Mouse (Mus musculus): ENCODE measurements around the gene Sergef. TPM values are rescaled to one million over a fixed set of nuclear protein-coding genes. Genes with fewer than 3 reads are reported as not detected.

Sergef gene
- polyA plus RNA-seq, 1 experiment from 2014 or later, result 13.3 TPM

GRCm38 (mm10) chr7:46447473-46448165, 192.0 kb downstream of the Sergef start:
- Histone ChIP-seq H3K4me1 (replicated peaks; ENCODE audit: control insufficient read depth, insufficient read depth, low read length) (no peaks in the 10 kb centered on the region), H3K36me3 (ENCODE audit: control insufficient read depth, insufficient read depth, low read length) (no peaks in the 10 kb centered on the region), H3K27me3 (ENCODE audit: control insufficient read depth, insufficient read depth, low read depth, low read length) (no peaks in the 10 kb centered on the region), H3K4me3 (ENCODE audit: low read length) (no peak overlapping the region), H3K27ac (ENCODE audit: low read length) (no peak overlapping the region), H3K4me2 (ENCODE audit: low read depth, low read length) (no peak overlapping the region), H3K9me3 (ENCODE audit: control insufficient read depth, low read length) (no peaks in the 10 kb centered on the region), H3K9ac (ENCODE audit: low read length) (no peak overlapping the region)
- 44% methylated on average over 9 of the region's 9 CpGs for WGBS
- ATAC-seq (ENCODE audit: low read depth), result no peak

GRCm38 (mm10) chr7:46445896-46446295, 193.7 kb downstream of the Sergef start:
- Histone ChIP-seq H3K9ac (ENCODE audit: low read length) (no peak overlapping the region), H3K9me3 (ENCODE audit: control insufficient read depth, low read length) (no peaks in the 10 kb centered on the region), H3K27ac (ENCODE audit: low read length) (no peak overlapping the region), H3K4me2 (ENCODE audit: low read depth, low read length) (no peak overlapping the region), H3K4me3 (ENCODE audit: low read length) (no peak overlapping the region), H3K4me1 (replicated peaks; ENCODE audit: control insufficient read depth, insufficient read depth, low read length) (no peaks in the 10 kb centered on the region), H3K27me3 (ENCODE audit: control insufficient read depth, insufficient read depth, low read depth, low read length) (no peaks in the 10 kb centered on the region), H3K36me3 (ENCODE audit: control insufficient read depth, insufficient read depth, low read length) (no peaks in the 10 kb centered on the region)
- 56% methylated on average over 6 of the region's 6 CpGs for WGBS
- ATAC-seq (ENCODE audit: low read depth), result no peak

- no peak for ATAC-seq (ENCODE audit: low read depth)
- H3K4me1 ChIP-seq (replicated peaks; ENCODE audit: control insufficient read depth, insufficient read depth, low read length), result no peaks in the 10 kb centered on the region
- no peaks in the 10 kb centered on the region for H3K9me3 ChIP-seq (ENCODE audit: control insufficient read depth, low read length)
- WGBS, result 83% methylated on average over 10 of the region's 10 CpGs
- H3K36me3 ChIP-seq (ENCODE audit: control insufficient read depth, insufficient read depth, low read length), result no peaks in the 10 kb centered on the region
- no peaks in the 10 kb centered on the region for H3K27me3 ChIP-seq (ENCODE audit: control insufficient read depth, insufficient read depth, low read depth, low read length)
- no peak overlapping the region for H3K4me3 ChIP-seq (ENCODE audit: low read length)
- H3K9ac ChIP-seq (ENCODE audit: low read length), result no peak overlapping the region
- no peak overlapping the region for H3K27ac ChIP-seq (ENCODE audit: low read length)
- H3K4me2 ChIP-seq (ENCODE audit: low read depth, low read length), result no peak overlapping the region
These were observed 196.4 kb downstream of the Sergef start for GRCm38 (mm10) chr7:46443163-46443562.

- Histone ChIP-seq H3K4me1 (replicated peaks; ENCODE audit: control insufficient read depth, insufficient read depth, low read length) (no peaks in the 10 kb centered on the region), H3K4me3 (ENCODE audit: low read length) (no peak overlapping the region), H3K27ac (ENCODE audit: low read length) (no peak overlapping the region), H3K27me3 (ENCODE audit: control insufficient read depth, insufficient read depth, low read depth, low read length) (no peaks in the 10 kb centered on the region), H3K4me2 (ENCODE audit: low read depth, low read length) (no peak overlapping the region), H3K9me3 (ENCODE audit: control insufficient read depth, low read length) (no peaks in the 10 kb centered on the region), H3K9ac (ENCODE audit: low read length) (no peak overlapping the region), H3K36me3 (ENCODE audit: control insufficient read depth, insufficient read depth, low read length) (no peaks in the 10 kb centered on the region)
- ATAC-seq (ENCODE audit: low read depth), result no peak
- WGBS, result 67% methylated on average over 9 of the region's 9 CpGs
These were observed 201.0 kb downstream of the Sergef start for GRCm38 (mm10) chr7:46438537-46439141.

GRCm38 (mm10) chr7:46435833-46436232, 203.8 kb downstream of the Sergef start:
- Histone ChIP-seq H3K9me3 (ENCODE audit: control insufficient read depth, low read length) (no peaks in the 10 kb centered on the region), H3K4me2 (ENCODE audit: low read depth, low read length) (no peak overlapping the region), H3K36me3 (ENCODE audit: control insufficient read depth, insufficient read depth, low read length) (no peaks in the 10 kb centered on the region), H3K9ac (ENCODE audit: low read length) (no peak overlapping the region), H3K4me3 (ENCODE audit: low read length) (no peak overlapping the region), H3K27me3 (ENCODE audit: control insufficient read depth, insufficient read depth, low read depth, low read length) (no peaks in the 10 kb centered on the region), H3K4me1 (replicated peaks; ENCODE audit: control insufficient read depth, insufficient read depth, low read length) (no peaks in the 10 kb centered on the region), H3K27ac (ENCODE audit: low read length) (no peak overlapping the region)
- no peak for ATAC-seq (ENCODE audit: low read depth)
- 84% methylated on average over 5 of the region's 5 CpGs for WGBS

GRCm38 (mm10) chr7:46433874-46434273, 205.7 kb downstream of the Sergef start:
- no peak overlapping the region for H3K4me2 ChIP-seq (ENCODE audit: low read depth, low read length)
- no peak overlapping the region for H3K9ac ChIP-seq (ENCODE audit: low read length)
- H3K27ac ChIP-seq (ENCODE audit: low read length), result no peak overlapping the region
- no peaks in the 10 kb centered on the region for H3K36me3 ChIP-seq (ENCODE audit: control insufficient read depth, insufficient read depth, low read length)
- no peak for ATAC-seq (ENCODE audit: low read depth)
- no peaks in the 10 kb centered on the region for H3K4me1 ChIP-seq (replicated peaks; ENCODE audit: control insufficient read depth, insufficient read depth, low read length)
- no peaks in the 10 kb centered on the region for H3K9me3 ChIP-seq (ENCODE audit: control insufficient read depth, low read length)
- H3K27me3 ChIP-seq (ENCODE audit: control insufficient read depth, insufficient read depth, low read depth, low read length), result no peaks in the 10 kb centered on the region
- no peak overlapping the region for H3K4me3 ChIP-seq (ENCODE audit: low read length)
- WGBS, result 63% methylated on average over 5 of the region's 5 CpGs

- Histone ChIP-seq H3K4me3 (ENCODE audit: low read length) (no peak overlapping the region), H3K36me3 (ENCODE audit: control insufficient read depth, insufficient read depth, low read length) (no peaks in the 10 kb centered on the region), H3K9ac (ENCODE audit: low read length) (no peak overlapping the region), H3K9me3 (ENCODE audit: control insufficient read depth, low read length) (no peaks in the 10 kb centered on the region), H3K4me2 (ENCODE audit: low read depth, low read length) (no peak overlapping the region), H3K27me3 (ENCODE audit: control insufficient read depth, insufficient read depth, low read depth, low read length) (no peaks in the 10 kb centered on the region), H3K4me1 (replicated peaks; ENCODE audit: control insufficient read depth, insufficient read depth, low read length) (no peaks in the 10 kb centered on the region), H3K27ac (ENCODE audit: low read length) (no peak overlapping the region)
- no peak for ATAC-seq (ENCODE audit: low read depth)
- WGBS, result 55% methylated on average over 4 of the region's 4 CpGs
These were observed 214.6 kb downstream of the Sergef start for GRCm38 (mm10) chr7:46425012-46425411.

GRCm38 (mm10) chr7:46423951-46424350, 215.7 kb downstream of the Sergef start:
- WGBS, result 62% methylated on average over 3 of the region's 3 CpGs
- no peak overlapping the region for H3K9ac ChIP-seq (ENCODE audit: low read length)
- no peak for ATAC-seq (ENCODE audit: low read depth)

GRCm38 (mm10) chr7:46422764-46423412, 216.7 kb downstream of the Sergef start:
- H3K4me1 ChIP-seq (replicated peaks; ENCODE audit: control insufficient read depth, insufficient read depth, low read length), result no peaks in the 10 kb centered on the region
- ATAC-seq (ENCODE audit: low read depth), result no peak
- WGBS, result 47% methylated on average over 17 of the region's 18 CpGs

More at GRCm38 (mm10) chr7:46423951-46424350, 215.7 kb downstream of the Sergef start:
- no peaks in the 10 kb centered on the region for H3K27me3 ChIP-seq (ENCODE audit: control insufficient read depth, insufficient read depth, low read depth, low read length)
- H3K4me3 ChIP-seq (ENCODE audit: low read length), result no peak overlapping the region
- no peaks in the 10 kb centered on the region for H3K36me3 ChIP-seq (ENCODE audit: control insufficient read depth, insufficient read depth, low read length)
- H3K27ac ChIP-seq (ENCODE audit: low read length), result no peak overlapping the region
- H3K4me1 ChIP-seq (replicated peaks; ENCODE audit: control insufficient read depth, insufficient read depth, low read length), result no peaks in the 10 kb centered on the region
- no peak overlapping the region for H3K4me2 ChIP-seq (ENCODE audit: low read depth, low read length)
- H3K9me3 ChIP-seq (ENCODE audit: control insufficient read depth, low read length), result no peaks in the 10 kb centered on the region

More at GRCm38 (mm10) chr7:46422764-46423412, 216.7 kb downstream of the Sergef start:
- no peak overlapping the region for H3K4me3 ChIP-seq (ENCODE audit: low read length)
- H3K27ac ChIP-seq (ENCODE audit: low read length), result no peak overlapping the region
- H3K36me3 ChIP-seq (ENCODE audit: control insufficient read depth, insufficient read depth, low read length), result no peaks in the 10 kb centered on the region
- no peaks in the 10 kb centered on the region for H3K27me3 ChIP-seq (ENCODE audit: control insufficient read depth, insufficient read depth, low read depth, low read length)
- H3K4me2 ChIP-seq (ENCODE audit: low read depth, low read length), result no peak overlapping the region
- no peak overlapping the region for H3K9ac ChIP-seq (ENCODE audit: low read length)
- no peaks in the 10 kb centered on the region for H3K9me3 ChIP-seq (ENCODE audit: control insufficient read depth, low read length)
